Mouse (Mus musculus) ES-Bruce4 (cell line): ENCODE data around the gene Nup43. TPM values are rescaled to one million over a fixed set of nuclear protein-coding genes. Genes with fewer than 3 reads are reported as not detected.

Source experiments
- H3K27ac ChIP-seq: 2 replicates; pipeline ENCODE4 v1.5.1; 2012; ENCODE audit warnings: low read length, inconsistent platforms; ENCODE audit not compliant: insufficient read depth
- H3K27me3 ChIP-seq: 2 replicates; pipeline ENCODE4 v1.6.1; 2012; ENCODE audit warnings: mild to moderate bottlenecking, low read length, inconsistent platforms; ENCODE audit not compliant: control insufficient read depth, poor library complexity, insufficient read depth, severe bottlenecking
- H3K36me3 ChIP-seq: 2 replicates; pipeline ENCODE4 v1.6.1; 2012; ENCODE audit warnings: inconsistent platforms, mild to moderate bottlenecking, low read length, moderate library complexity; ENCODE audit not compliant: control insufficient read depth, poor library complexity, insufficient read depth, severe bottlenecking
- H3K4me1 ChIP-seq: one replicate; pipeline ENCODE4 v1.8.1; 2011; ENCODE audit warnings: low read length; ENCODE audit not compliant: control insufficient read depth, insufficient read depth
- H3K4me3 ChIP-seq: 2 replicates; pipeline ENCODE4 v1.5.1; 2011; ENCODE audit warnings: low read depth, mild to moderate bottlenecking, low read length
- H3K9ac ChIP-seq: 2 replicates; pipeline ENCODE4 v1.6.1; 2012; ENCODE audit warnings: low read depth, mild to moderate bottlenecking, inconsistent platforms; ENCODE audit not compliant: poor library complexity, severe bottlenecking
- H3K9me3 ChIP-seq: replicated peaks from 2 replicates; pipeline ENCODE4 v1.6.1; 2012; ENCODE audit warnings: mild to moderate bottlenecking, low read length, inconsistent platforms; ENCODE audit not compliant: control insufficient read depth, poor library complexity, insufficient read depth, severe bottlenecking
- CTCF ChIP-seq: IDR thresholded peaks from one replicate; pipeline ENCODE4 v1.8.1; 2011; ENCODE audit warnings: low read depth, low read length
- EP300 ChIP-seq: IDR thresholded peaks from 2 replicates; pipeline ENCODE4 v1.6.1; 2011; ENCODE audit warnings: low read depth, low read length; ENCODE audit not compliant: insufficient read depth
- POLR2A ChIP-seq: IDR thresholded peaks from one replicate; pipeline ENCODE4 v1.8.1; 2011; ENCODE audit warnings: low read length; ENCODE audit not compliant: insufficient read depth
- polyA plus RNA-seq: library from polyadenylated mRNA; stranded (reverse); fragments of >200 nt; gene quantifications from 2 replicates; pipeline ENCODE4 v1.2.4, GENCODE M21; 2011; ENCODE audit warnings: low read depth; ENCODE audit not compliant: missing spikeins, insufficient read depth, insufficient read length

Gene Nup43
- polyA plus RNA-seq, 1 experiment, result 99.6 TPM

DNA sequence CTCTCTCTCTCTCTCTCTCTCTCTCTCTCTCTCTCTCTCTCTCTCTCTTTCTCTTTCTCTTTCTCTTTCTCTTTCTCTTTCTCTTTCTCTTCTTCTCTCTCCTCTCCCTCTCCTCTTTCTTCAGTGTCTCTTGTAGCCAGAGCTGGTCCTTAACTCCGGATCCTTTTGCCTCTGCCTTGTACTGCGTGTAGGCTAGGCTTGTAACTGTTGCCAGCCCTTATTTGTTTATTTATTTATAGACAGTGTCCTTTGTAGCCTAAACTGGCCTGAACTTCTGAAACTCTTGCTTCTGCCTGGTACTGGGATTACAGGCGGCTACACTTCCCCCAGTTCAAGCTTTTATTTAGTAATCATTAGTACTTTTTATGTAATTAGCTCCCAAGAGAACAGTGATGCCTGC is 59.7 kb downstream of the Nup43 start:
- no peaks in the 10 kb centered on the region for H3K4me1 ChIP-seq
- H3K9me3 ChIP-seq, result no peaks in the 10 kb centered on the region
- no peaks in the 10 kb centered on the region for H3K27me3 ChIP-seq
- peak overlapping the region; percentile 12; the same call in 1 of the 2 replicates for H3K4me3 ChIP-seq
- TF ChIP-seq EP300 (no peak), POLR2A (no peak), CTCF (no peak)
- H3K36me3 ChIP-seq, result no peaks in the 10 kb centered on the region
- H3K27ac ChIP-seq, result no peak overlapping the region
- peak overlapping the region; percentile 72 for H3K9ac ChIP-seq

Other genes with a start within 250 kb of the Nup43 start
- gene Ulbp1, start 193.9 kb upstream of the Nup43 start, polyA plus RNA-seq, result 1.8 and 3.1 TPM in 2 replicates
- gene Lrp11, start 77.7 kb upstream of the Nup43 start, polyA plus RNA-seq, result 31.2 and 37.4 TPM in 2 replicates
- 72.8 and 73.9 TPM in 2 replicates for gene Pcmt1, start 13.6 kb downstream of the Nup43 start, polyA plus RNA-seq
- 18.9 and 22.0 TPM in 2 replicates for gene Lats1, start 13.7 kb downstream of the Nup43 start, polyA plus RNA-seq
- 58.4 and 59.1 TPM in 2 replicates for gene Katna1, start 58.5 kb downstream of the Nup43 start, polyA plus RNA-seq
- gene Ginm1, start 125.3 kb downstream of the Nup43 start, polyA plus RNA-seq, result 33.6 and 39.9 TPM in 2 replicates
- 42.3 and 42.7 TPM in 2 replicates for gene Ppil4, start 125.4 kb downstream of the Nup43 start, polyA plus RNA-seq
- not detected in 2 replicates for gene Zc3h12d, start 165.0 kb downstream of the Nup43 start, polyA plus RNA-seq